Mouse (Mus musculus) midbrain, embryonic 14.5 days (tissue): ENCODE measurements at regions not wholly inside any gene's neighbourhood (a gene's known extent, or its start where the extent isn't known, plus 50 kb on each side); places are given as distances from the start of the nearest gene placed in this dataset.

Source experiments
- ATAC-seq: fragments of 200-750 bp; cut with Nextera tagmentation; 2 replicates; pipeline ENCODE4 v1.8.0; 2017; ENCODE audit warnings: moderate number of reproducible peaks, moderate library complexity; ENCODE audit not compliant: low FRiP score, low TSS enrichment
- DNase-seq: peaks from one replicate; pipeline ENCODE4 v3.0.0-alpha.2; 2015
- H3K27ac ChIP-seq: fragments of 300-500 bp; sonication (generic); replicated peaks from 2 replicates; pipeline ENCODE4 v1.5.1; 2014; ENCODE audit warnings: mild to moderate bottlenecking, low read depth, low read length, moderate library complexity
- H3K27me3 ChIP-seq: fragments of 300-500 bp; sonication (generic); 2 replicates; pipeline ENCODE4 v1.6.1; 2014; ENCODE audit warnings: low read length, control low read depth, mixed read lengths; ENCODE audit not compliant: control insufficient read depth, insufficient read depth
- H3K36me3 ChIP-seq: fragments of 300-500 bp; sonication (generic); 2 replicates; pipeline ENCODE4 v1.6.1; 2014; ENCODE audit warnings: low read length, control low read depth; ENCODE audit not compliant: control insufficient read depth, insufficient read depth
- H3K4me1 ChIP-seq: fragments of 300-500 bp; sonication (generic); 2 replicates; pipeline ENCODE4 v1.6.1; 2014; ENCODE audit warnings: mild to moderate bottlenecking, antibody characterized with exemption, low read length, control low read depth; ENCODE audit not compliant: control insufficient read depth, insufficient read depth
- H3K4me2 ChIP-seq: fragments of 300-500 bp; sonication (generic); 2 replicates; pipeline ENCODE4 v1.6.1; 2014; ENCODE audit warnings: mild to moderate bottlenecking, low read length, moderate library complexity
- H3K4me3 ChIP-seq: fragments of 300-500 bp; sonication (generic); replicated peaks from 2 replicates; pipeline ENCODE4 v1.5.1; 2014; ENCODE audit warnings: low read depth, low read length
- H3K9ac ChIP-seq: fragments of 300-500 bp; sonication (generic); replicated peaks from 2 replicates; pipeline ENCODE4 v1.6.1; 2014; ENCODE audit warnings: mild to moderate bottlenecking, low read length, moderate library complexity
- H3K9me3 ChIP-seq: fragments of 300-500 bp; sonication (generic); 2 replicates; pipeline ENCODE4 v1.6.1; 2016; ENCODE audit warnings: low read length, control low read depth, mixed read lengths; ENCODE audit not compliant: control insufficient read depth
- WGBS: fragments of 180-500 bp; shearing (Covaris S2); extraction: QIAGEN DNeasy Blood & Tissue Kit; methylation state at CpG from one replicate; pipeline ENCODE4 v1.1.7; 2014; 5-methylcytosine and 5-hydroxymethylcytosine counted together

DNA sequence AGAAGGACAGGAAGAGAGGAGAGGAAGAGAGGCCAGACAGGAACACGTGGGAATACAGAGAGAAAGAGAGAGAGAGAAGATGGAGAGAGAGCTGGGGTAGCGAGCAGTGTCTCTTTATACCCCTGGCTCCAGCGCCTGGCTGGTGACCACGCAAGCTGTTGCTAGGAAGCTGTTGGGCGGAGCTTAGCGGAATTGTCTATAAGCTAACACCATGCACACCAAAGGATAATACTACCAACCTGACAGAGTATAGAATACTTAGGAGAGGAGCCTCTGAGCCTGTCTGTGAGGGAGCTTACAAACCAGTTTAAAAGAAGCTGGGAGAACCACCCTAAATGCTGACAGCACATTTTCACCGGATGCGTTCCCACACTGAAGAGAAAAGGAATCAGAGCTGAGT, 100.2 kb upstream of the Kctd3 start:
- DNase-seq, result peak; percentile 65
- Histone ChIP-seq H3K9ac (no peak overlapping the region), H3K36me3 (no peaks in the 10 kb centered on the region), H3K27ac (no peak overlapping the region), H3K4me1 (no peaks in the 10 kb centered on the region), H3K4me3 (no peak overlapping the region), H3K4me2 (peak overlapping the region; percentile 29), H3K9me3 (no peaks in the 10 kb centered on the region), H3K27me3 (no peaks in the 10 kb centered on the region)
- WGBS, result 47% methylated on average over 8 of the region's 8 CpGs
- ATAC-seq, result no peak

- ATAC-seq, result no peak
- H3K36me3 ChIP-seq, result no peaks in the 10 kb centered on the region
Measured at GRCm38 (mm10) chr1:189107156-189107555, 99.5 kb upstream of the Kctd3 start.

GRCm38 (mm10) chr1:189105276-189105675, 97.6 kb upstream of the Kctd3 start:
- Histone ChIP-seq H3K36me3 (no peaks in the 10 kb centered on the region), H3K27ac (no peak overlapping the region), H3K4me1 (no peaks in the 10 kb centered on the region), H3K9ac (no peak overlapping the region), H3K4me2 (no peak overlapping the region), H3K9me3 (no peaks in the 10 kb centered on the region), H3K4me3 (no peak overlapping the region), H3K27me3 (no peaks in the 10 kb centered on the region)
- WGBS, result 91% methylated on average over 4 of the region's 4 CpGs
- DNase-seq (no peak), ATAC-seq (no peak)

More at GRCm38 (mm10) chr1:189107156-189107555, 99.5 kb upstream of the Kctd3 start:
- Histone ChIP-seq H3K9me3 (no peaks in the 10 kb centered on the region), H3K27ac (no peak overlapping the region), H3K4me1 (no peaks in the 10 kb centered on the region), H3K4me3 (no peak overlapping the region), H3K9ac (no peak overlapping the region), H3K4me2 (no peak overlapping the region), H3K27me3 (no peaks in the 10 kb centered on the region)
- no peak for DNase-seq
- 97% methylated on average over 3 of the region's 3 CpGs for WGBS

- 85% methylated on average over 3 of the region's 3 CpGs for WGBS
- Histone ChIP-seq H3K4me1 (no peaks in the 10 kb centered on the region), H3K9ac (no peak overlapping the region), H3K4me3 (no peak overlapping the region), H3K27me3 (no peaks in the 10 kb centered on the region), H3K36me3 (no peaks in the 10 kb centered on the region), H3K4me2 (no peak overlapping the region), H3K27ac (no peak overlapping the region), H3K9me3 (no peaks in the 10 kb centered on the region)
- ATAC-seq (no peak), DNase-seq (no peak)
Measured at GRCm38 (mm10) chr1:189102781-189103180, 95.1 kb upstream of the Kctd3 start.

- Histone ChIP-seq H3K27ac (no peak overlapping the region), H3K4me3 (no peak overlapping the region), H3K4me2 (no peak overlapping the region), H3K9ac (no peak overlapping the region), H3K36me3 (no peaks in the 10 kb centered on the region), H3K4me1 (no peaks in the 10 kb centered on the region), H3K9me3 (no peaks in the 10 kb centered on the region), H3K27me3 (no peaks in the 10 kb centered on the region)
- 78% methylated on average over 2 of the region's 2 CpGs for WGBS
- ATAC-seq (no peak), DNase-seq (no peak)
Measured at GRCm38 (mm10) chr1:189099121-189099520, 91.5 kb upstream of the Kctd3 start.

DNA sequence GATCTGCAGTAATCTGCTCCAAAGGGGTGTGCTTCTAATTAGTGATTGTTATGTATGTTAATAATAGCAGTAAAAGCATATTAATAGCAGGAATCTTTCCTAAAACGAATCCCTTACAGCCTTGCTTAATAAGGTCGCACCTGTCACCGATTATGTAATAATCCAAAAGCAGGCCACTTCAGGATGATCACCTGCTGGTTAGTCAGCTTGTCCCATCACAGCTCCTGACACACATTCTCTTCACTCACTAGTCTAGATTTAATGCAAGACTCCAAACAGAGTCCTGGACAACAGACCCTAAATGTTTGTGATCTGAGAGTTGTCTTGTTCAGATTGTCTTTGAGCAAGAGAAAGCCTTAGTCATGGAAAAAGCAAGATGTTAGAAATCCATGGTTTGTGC, 85.2 kb upstream of the Kctd3 start:
- Histone ChIP-seq H3K36me3 (no peaks in the 10 kb centered on the region), H3K4me1 (no peaks in the 10 kb centered on the region), H3K9ac (no peak overlapping the region), H3K27ac (no peak overlapping the region), H3K9me3 (no peaks in the 10 kb centered on the region), H3K4me2 (no peak overlapping the region), H3K4me3 (no peak overlapping the region), H3K27me3 (no peaks in the 10 kb centered on the region)
- ATAC-seq (no peak), DNase-seq (no peak)
- WGBS, result 87% methylated on average over 3 of the region's 3 CpGs

DNA sequence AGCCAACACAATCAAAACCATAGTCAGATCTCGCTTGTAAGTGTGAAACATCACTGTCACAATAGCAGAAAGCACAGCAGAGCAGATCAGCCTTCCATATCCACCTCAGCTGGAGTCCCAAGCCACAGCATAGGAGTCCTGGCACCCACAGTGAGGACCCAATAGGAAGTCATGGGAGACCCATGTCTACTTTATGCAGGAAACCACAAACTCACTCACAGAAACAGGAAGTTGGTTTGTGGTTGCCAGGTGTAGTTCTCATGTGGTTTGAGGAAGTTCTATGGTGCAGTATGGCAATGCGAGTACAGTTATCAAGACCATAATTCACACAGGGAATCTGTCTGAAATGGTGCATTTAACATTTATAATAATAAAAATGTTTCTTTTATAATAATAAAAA, 77.6 kb upstream of the Kctd3 start:
- H3K4me3 ChIP-seq, result no peak overlapping the region
- 86% methylated on average over 2 of the region's 2 CpGs for WGBS
- H3K4me2 ChIP-seq, result no peak overlapping the region
- no peaks in the 10 kb centered on the region for H3K36me3 ChIP-seq
- no peak overlapping the region for H3K9ac ChIP-seq
- no peaks in the 10 kb centered on the region for H3K4me1 ChIP-seq
- H3K27me3 ChIP-seq, result no peaks in the 10 kb centered on the region
- ATAC-seq (no peak), DNase-seq (no peak)
- peaks cover 13% of the 10 kb centered on the region for H3K9me3 ChIP-seq
- no peak overlapping the region for H3K27ac ChIP-seq

GRCm38 (mm10) chr1:189081267-189081666, 73.6 kb upstream of the Kctd3 start:
- no peaks in the 10 kb centered on the region for H3K4me1 ChIP-seq
- no peak overlapping the region for H3K9ac ChIP-seq
- no peak overlapping the region for H3K4me2 ChIP-seq
- no peak overlapping the region for H3K27ac ChIP-seq
- DNase-seq (no peak), ATAC-seq (no peak)
- H3K36me3 ChIP-seq, result no peaks in the 10 kb centered on the region
- H3K4me3 ChIP-seq, result no peak overlapping the region
- peaks cover 13% of the 10 kb centered on the region for H3K9me3 ChIP-seq
- H3K27me3 ChIP-seq, result no peaks in the 10 kb centered on the region
- WGBS, result 47% methylated on average over 2 of the region's 2 CpGs

GRCm38 (mm10) chr1:189080797-189081196, 73.2 kb upstream of the Kctd3 start:
- no peak overlapping the region for H3K27ac ChIP-seq
- H3K9me3 ChIP-seq, result peaks cover 13% of the 10 kb centered on the region
- H3K36me3 ChIP-seq, result no peaks in the 10 kb centered on the region
- peak; percentile 78 for DNase-seq
- 20% methylated on average over 9 of the region's 9 CpGs for WGBS
- no peak overlapping the region for H3K4me3 ChIP-seq
- H3K9ac ChIP-seq, result no peak overlapping the region
- no peaks in the 10 kb centered on the region for H3K27me3 ChIP-seq
- H3K4me1 ChIP-seq, result no peaks in the 10 kb centered on the region
- no peak overlapping the region for H3K4me2 ChIP-seq
- ATAC-seq, result peak; percentile 34; the same call in 1 of the 2 replicates
